Mouse (Mus musculus) embryonic stem cell, embryonic (primary cell): Measurements from ENCODE around the gene Ctsj.
"Not testable (repeated sequence)": the region's sequence is repeated elsewhere in the genome, so short reads cannot be mapped to it uniquely, and the experiment has no call there.

Experiments
- CTCF ChIA-PET, 4 experiments: fragments of 300-600 bp in 2 of 4; fragments of 350-600 bp in 2 of 4; sonication (Branson Sonifier 250); formaldehyde crosslinking; loops; one replicate each; lab custom pipeline; 2022; ENCODE audit warnings: inconsistent platforms in 2 of 4; lab: Charles Lee
- POLR2A ChIA-PET, 4 experiments: fragments of 300-600 bp in 2 of 4; fragments of 350-600 bp in 2 of 4; sonication (Branson Sonifier 250); formaldehyde crosslinking; loops; one replicate each; lab custom pipeline; 2022; ENCODE audit warnings: antibody characterized with exemption in 4 of 4, inconsistent platforms in 1 of 4; lab: Charles Lee

Gene Ctsj

GRCm38 (mm10) chr13:61005859-61006258, at the start of gene Ctsj:
Gene Ctsj, minus strand, starts transcription at chr13:61005959.
- POLR2A ChIA-PET: no interaction called here

GRCm38 (mm10) chr13:61040531-61040930, 34.8 kb upstream of the Ctsj start, which contains the start of gene Ctsq:
Gene Ctsq, minus strand, starts transcription at chr13:61040631.
- ChIA-PET POLR2A (no interaction called here), CTCF (no interaction called here)

More at GRCm38 (mm10) chr13:61005859-61006258, at the start of gene Ctsj:
- CTCF ChIA-PET: no interaction called here

- CTCF ChIA-PET: no interaction called here
- POLR2A ChIA-PET: no interaction called here
Measured at GRCm38 (mm10) chr13:61022785-61023184, 17.0 kb upstream of the Ctsj start.

GRCm38 (mm10) chr13:61021844-61022243, 16.1 kb upstream of the Ctsj start:
- ChIA-PET CTCF (no interaction called here), POLR2A (no interaction called here)

GRCm38 (mm10) chr13:61010171-61010570, 4.4 kb upstream of the Ctsj start:
- POLR2A ChIA-PET: no interaction called here
- CTCF ChIA-PET: no interaction called here

GRCm38 (mm10) chr13:60997600-60997999, 8.2 kb downstream of the Ctsj start:
- ChIA-PET CTCF (no interaction called here), POLR2A (no interaction called here)

- CTCF ChIA-PET, POLR2A ChIA-PET: not testable (repeated sequence)
Measured at GRCm38 (mm10) chr13:60986915-60987314, 18.8 kb downstream of the Ctsj start.

- POLR2A ChIA-PET: not testable (repeated sequence)
- CTCF ChIA-PET: interaction anchor here in 1 of 4 experiments (0.7 kb wide), 1 partner anchor 475 kb away, joined by 3 read pairs; no protein-coding TSS in a partner anchor
Measured at GRCm38 (mm10) chr13:60972319-60972718, 33.4 kb downstream of the Ctsj start.

GRCm38 (mm10) chr13:60963985-60964384, 41.8 kb downstream of the Ctsj start:
- POLR2A ChIA-PET, CTCF ChIA-PET: not testable (repeated sequence)

- ChIA-PET POLR2A (no interaction called here), CTCF (no interaction called here)
Measured at GRCm38 (mm10) chr13:60961706-60962105, 44.1 kb downstream of the Ctsj start.
